Mouse (Mus musculus): ENCODE results near the gene Cd3e.

DNA sequence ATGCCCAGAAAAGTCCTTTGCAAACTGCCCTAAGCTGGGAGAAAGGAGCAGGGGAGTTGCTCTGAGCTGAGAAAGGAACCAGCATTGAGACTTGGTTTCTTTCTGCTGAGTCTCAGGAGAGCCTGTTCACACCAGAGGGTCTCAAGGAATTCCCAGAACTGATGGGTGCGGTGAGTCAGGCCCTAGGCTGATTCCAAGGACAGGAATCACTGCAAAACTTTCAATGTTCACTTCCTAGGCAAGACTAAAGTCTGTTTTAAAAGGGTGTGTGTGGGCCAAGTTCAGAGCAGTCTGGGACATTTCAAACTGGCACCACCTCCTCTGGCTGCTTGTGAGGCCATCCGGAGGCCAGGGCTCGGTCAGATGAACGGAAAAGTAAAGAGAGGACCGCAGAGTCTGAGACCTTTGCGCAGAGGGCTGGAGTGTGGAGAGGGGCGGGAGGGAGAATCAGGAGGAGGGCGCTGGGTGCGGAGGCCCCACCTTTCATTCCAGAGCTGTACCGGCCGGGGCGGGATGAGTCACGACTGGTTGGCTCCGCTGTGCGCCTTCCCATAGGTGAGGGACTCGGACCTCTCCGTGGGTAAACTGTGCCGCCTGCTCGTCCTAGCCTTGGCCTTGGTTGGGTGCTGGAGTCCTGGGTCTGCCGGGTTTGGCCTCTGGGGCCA lies 32.8 kb upstream of the Cd3e start:
- TF ChIP-seq POLR2A (IDR thresholded peaks at IDR 0.05; ENCODE audit: control insufficient read depth in 1 of 2, insufficient read depth in 1 of 2, low read depth in 1 of 2, low read length in 2 of 2, poor library complexity in 1 of 2) (no peak), MXI1 (IDR thresholded peaks at IDR 0.05; ENCODE audit: low read depth, low read length) (no peak), E2F4 (IDR thresholded peaks at IDR 0.05; ENCODE audit: borderline replicate concordance, low read depth, low read length) (no peak), CTCF (IDR thresholded peaks at IDR 0.05 in 2 of 3, conservative IDR thresholded peaks at IDR 0.05 in 1 of 3; ENCODE audit: control insufficient read depth in 1 of 3, insufficient read depth in 1 of 3, low read depth in 2 of 3, low read length in 3 of 3, poor library complexity in 1 of 3, severe bottlenecking in 1 of 3) (no peak), ETS1 (IDR thresholded peaks at IDR 0.05; ENCODE audit: low read depth, low read length) (no peak), GABPA (IDR thresholded peaks at IDR 0.05; ENCODE audit: low read depth, low read length) (no peak), MYC (IDR thresholded peaks at IDR 0.05; ENCODE audit: low read depth, low read length) (no peak), ELF1 (IDR thresholded peaks at IDR 0.05; ENCODE audit: low read depth, low read length) (no peak), EP300 (IDR thresholded peaks at IDR 0.05; ENCODE audit: low read depth in 1 of 2, low read length in 2 of 2) (no peak), HCFC1 (IDR thresholded peaks at IDR 0.05; ENCODE audit: low read depth, low read length) (no peak)

All from MEL (cell line).